Mouse (Mus musculus): ENCODE measurements around the gene Mrps36. TPM values are rescaled to one million over a fixed set of nuclear protein-coding genes. Genes with fewer than 3 reads are reported as not detected.
A peak's percentile ranks its signal among the peaks of the same experiment; 100 is the strongest.

The Mrps36 gene
- total and polyA plus RNA-seq, 3 experiments = 161 to 206 (median 185) TPM

- H3K36me3 ChIP-seq (ENCODE audit: control insufficient read depth, insufficient read depth, low read length) = no peaks in the 10 kb centered on the region
- H3K79me2 ChIP-seq (replicated peaks; ENCODE audit: control insufficient read depth, insufficient read depth, low read length) = no peaks in the 10 kb centered on the region
- intact Hi-C loops (cut with DNase I) = loop anchor here (1.0 to 2.0 kb wide), 2 partner anchors 41 to 47 kb away; partner anchors contain the start of genes Mrps36 and Slc30a5
- H3K4me3 ChIP-seq = peak overlapping the region; percentile 59
- under 1% methylated on average over 30 of the region's 30 CpGs for WGBS
- TF ChIP-seq CTCF (IDR thresholded peaks at IDR 0.05) (no peak), POLR2A (IDR thresholded peaks at IDR 0.05; ENCODE audit: insufficient read depth, low read depth, low read length) (no peak), EP300 (IDR thresholded peaks at IDR 0.05; ENCODE audit: insufficient read depth, low read depth, low read length) (no peak)
- DNase-seq = no peak
- no peak overlapping the region for H3K9ac ChIP-seq (ENCODE audit: low read depth, low read length)
- H3K27ac ChIP-seq = no peak overlapping the region
- no peaks in the 10 kb centered on the region for H3K27me3 ChIP-seq (ENCODE audit: control insufficient read depth, insufficient read depth, low read length)
- H3K4me1 ChIP-seq (ENCODE audit: control insufficient read depth, insufficient read depth, low read length) = no peaks in the 10 kb centered on the region; the same call in 1 of the 2 replicates
Measured at GRCm38 (mm10) chr13:100785806-100786413, 41.5 kb upstream of the Mrps36 start.

GRCm38 (mm10) chr13:100777491-100777890 is 33.0 kb upstream of the Mrps36 start:
- no peak for TF ChIP-seq EP300 (IDR thresholded peaks at IDR 0.05; ENCODE audit: insufficient read depth, low read depth, low read length)
- Histone ChIP-seq H3K36me3 (ENCODE audit: control insufficient read depth, insufficient read depth, low read length) (no peaks in the 10 kb centered on the region), H3K9ac (ENCODE audit: low read depth, low read length) (no peak overlapping the region), H3K27me3 (ENCODE audit: control insufficient read depth, insufficient read depth, low read length) (no peaks in the 10 kb centered on the region), H3K4me1 (ENCODE audit: control insufficient read depth, insufficient read depth, low read length) (peaks cover 1% of the 10 kb centered on the region; the same call in 1 of the 2 replicates), H3K4me3 (no peak overlapping the region), H3K79me2 (replicated peaks; ENCODE audit: control insufficient read depth, insufficient read depth, low read length) (no peaks in the 10 kb centered on the region), H3K27ac (no peak overlapping the region)
- no peak for DNase-seq
- 75% methylated on average over 3 of the region's 3 CpGs for WGBS
- intact Hi-C loops (cut with DNase I) = no loop called here

- 60% methylated on average over 6 of the region's 6 CpGs for WGBS
- intact Hi-C loops (cut with DNase I) = no loop called here
- no peak for DNase-seq
- Histone ChIP-seq H3K27ac (no peak overlapping the region), H3K4me1 (ENCODE audit: control insufficient read depth, insufficient read depth, low read length) (peaks cover 1% of the 10 kb centered on the region; the same call in 1 of the 2 replicates), H3K36me3 (ENCODE audit: control insufficient read depth, insufficient read depth, low read length) (no peaks in the 10 kb centered on the region), H3K79me2 (replicated peaks; ENCODE audit: control insufficient read depth, insufficient read depth, low read length) (no peaks in the 10 kb centered on the region), H3K27me3 (ENCODE audit: control insufficient read depth, insufficient read depth, low read length) (no peaks in the 10 kb centered on the region), H3K9ac (ENCODE audit: low read depth, low read length) (no peak overlapping the region), H3K4me3 (no peak overlapping the region)
- TF ChIP-seq EP300 (IDR thresholded peaks at IDR 0.05; ENCODE audit: insufficient read depth, low read depth, low read length) (no peak), CTCF (IDR thresholded peaks at IDR 0.05) (no peak), POLR2A (IDR thresholded peaks at IDR 0.05; ENCODE audit: insufficient read depth, low read depth, low read length) (no peak)
Measured at GRCm38 (mm10) chr13:100776710-100777109, 32.3 kb upstream of the Mrps36 start.

- WGBS = 9% methylated on average over 8 of the region's 8 CpGs
- Histone ChIP-seq H3K4me1 (ENCODE audit: control insufficient read depth, insufficient read depth, low read length) (peaks cover 1% of the 10 kb centered on the region; the same call in 1 of the 2 replicates), H3K27me3 (ENCODE audit: control insufficient read depth, insufficient read depth, low read length) (no peaks in the 10 kb centered on the region), H3K4me3 (peak overlapping the region; percentile 47), H3K9ac (ENCODE audit: low read depth, low read length) (peak overlapping the region; percentile 18), H3K27ac (peak overlapping the region; percentile 3; the same call in 1 of the 2 replicates), H3K36me3 (ENCODE audit: control insufficient read depth, insufficient read depth, low read length) (no peaks in the 10 kb centered on the region), H3K79me2 (replicated peaks; ENCODE audit: control insufficient read depth, insufficient read depth, low read length) (no peaks in the 10 kb centered on the region)
- DNase-seq = no peak
- intact Hi-C loops (cut with DNase I) = no loop called here
- no peak for TF ChIP-seq POLR2A (IDR thresholded peaks at IDR 0.05; ENCODE audit: insufficient read depth, low read depth, low read length)
- no peak for TF ChIP-seq EP300 (IDR thresholded peaks at IDR 0.05; ENCODE audit: insufficient read depth, low read depth, low read length)
- TF ChIP-seq CTCF (IDR thresholded peaks at IDR 0.05) = no peak
Measured at GRCm38 (mm10) chr13:100776056-100776419, 31.6 kb upstream of the Mrps36 start.

GRCm38 (mm10) chr13:100775252-100776055 is 31.0 kb upstream of the Mrps36 start, which contains the start of gene Cenph:
TSS of gene Cenph (minus strand) at chr13:100775899.
- peak within 1 kb of the TSS; percentile 3; the same call in 1 of the 2 replicates for H3K27ac ChIP-seq
- peak; percentile 85 to 86 for DNase-seq
- no peaks in the 10 kb centered on the region for H3K27me3 ChIP-seq (ENCODE audit: control insufficient read depth, insufficient read depth, low read length)
- 0 out of 2 replicates have a peak, but pooled peaks have one; percentile 10 for TF ChIP-seq EP300 (IDR thresholded peaks at IDR 0.05; ENCODE audit: insufficient read depth, low read depth, low read length)
- no peak for TF ChIP-seq CTCF (IDR thresholded peaks at IDR 0.05)
- TF ChIP-seq POLR2A (IDR thresholded peaks at IDR 0.05; ENCODE audit: insufficient read depth, low read depth, low read length) = 0 out of 2 replicates have a peak, but pooled peaks have one; percentile 29
- H3K4me3 ChIP-seq = peak within 1 kb of the TSS; percentile 47
- peak within 1 kb of the TSS; percentile 59 for H3K9ac ChIP-seq (ENCODE audit: low read depth, low read length)
- intact Hi-C loops (cut with DNase I) = loop anchor here (1.0 kb wide), 1 partner anchor 32 kb away; no protein-coding TSS in a partner anchor
- peaks cover 1% of the 10 kb centered on the region; the same call in 1 of the 2 replicates for H3K4me1 ChIP-seq (ENCODE audit: control insufficient read depth, insufficient read depth, low read length)
- H3K79me2 ChIP-seq (replicated peaks; ENCODE audit: control insufficient read depth, insufficient read depth, low read length) = no peaks in the 10 kb centered on the region
- WGBS = under 1% methylated on average over 46 of the region's 46 CpGs
- H3K36me3 ChIP-seq (ENCODE audit: control insufficient read depth, insufficient read depth, low read length) = no peaks in the 10 kb centered on the region
